Mouse (Mus musculus) heart, postnatal 0 days (tissue): Measurements from ENCODE around the gene Clasp2. TPM values are rescaled to one million over a fixed set of nuclear protein-coding genes. Genes with fewer than 3 reads are reported as not detected.

ENCODE experiments used
- ATAC-seq: fragments of 200-750 bp; cut with Nextera tagmentation; 2 replicates; pipeline ENCODE4 v1.8.0; 2017; ENCODE audit warnings: low read depth, moderate number of reproducible peaks, moderate library complexity; ENCODE audit not compliant: insufficient read depth
- DNase-seq: peaks from one replicate; pipeline ENCODE4 v3.0.0-alpha.2; 2016; ENCODE audit warnings: low spot score
- H3K27ac ChIP-seq: fragments of 300-500 bp; sonication (generic); 2 replicates; pipeline ENCODE4 v1.5.1; 2014; ENCODE audit warnings: low read depth, mild to moderate bottlenecking
- H3K27me3 ChIP-seq: fragments of 300-500 bp; sonication (generic); 2 replicates; pipeline ENCODE4 v1.6.1; 2014; ENCODE audit warnings: low read length, mixed read lengths; ENCODE audit not compliant: control insufficient read depth, insufficient read depth
- H3K36me3 ChIP-seq: fragments of 300-500 bp; sonication (generic); replicated peaks from 2 replicates; pipeline ENCODE4 v1.6.1; 2014; ENCODE audit warnings: low read length, mixed read lengths; ENCODE audit not compliant: control insufficient read depth, insufficient read depth
- H3K4me1 ChIP-seq: fragments of 300-500 bp; sonication (generic); 2 replicates; pipeline ENCODE4 v1.6.1; 2014; ENCODE audit warnings: antibody characterized with exemption; ENCODE audit not compliant: control insufficient read depth, insufficient read depth
- H3K4me2 ChIP-seq: fragments of 300-500 bp; sonication (generic); 2 replicates; pipeline ENCODE4 v1.6.1; 2014; ENCODE audit warnings: low read depth, mild to moderate bottlenecking, low read length, moderate library complexity
- H3K4me3 ChIP-seq: fragments of 300-500 bp; sonication (generic); 2 replicates; pipeline ENCODE4 v1.5.1; 2014; ENCODE audit warnings: low read depth, low read length
- H3K9ac ChIP-seq: fragments of 300-500 bp; sonication (generic); replicated peaks from 2 replicates; pipeline ENCODE4 v1.6.1; 2014; ENCODE audit warnings: low read depth, low read length, mixed read lengths
- H3K9me3 ChIP-seq: fragments of 300-500 bp; sonication (generic); replicated peaks from 2 replicates; pipeline ENCODE4 v1.6.1; 2016; ENCODE audit warnings: low read length; ENCODE audit not compliant: control insufficient read depth
- CTCF ChIP-seq: IDR thresholded peaks from 2 replicates; pipeline ENCODE4 v1.5.1; 2016; ENCODE audit warnings: antibody characterized with exemption, control low read depth, low read depth
- EP300 ChIP-seq: IDR thresholded peaks from 2 replicates; pipeline ENCODE4 v1.6.1; 2016; ENCODE audit warnings: antibody characterized with exemption, low read depth
- whole genome bisulfite sequencing: fragments of 180-500 bp; shearing (Covaris S2); extraction: QIAGEN DNeasy Blood & Tissue Kit; methylation state at CpG from one replicate; pipeline ENCODE4 v1.1.7; 2014; 5-methylcytosine and 5-hydroxymethylcytosine counted together
- polyA plus RNA-seq: library from polyadenylated mRNA; unstranded; fragments of >200 nt; fragmentation: Nextera tagmentation; extraction: Ambion mirVana; gene quantifications from 2 replicates; pipeline ENCODE4 v1.2.1, GENCODE M21; 2015
- total RNA-seq: library from RNA; depleted of rRNA; stranded (reverse); fragments of >200 nt; gene quantifications from 2 replicates; pipeline ENCODE4 v1.2.3, GENCODE M21; 2014; ENCODE audit warnings: low replicate concordance

Gene Clasp2
- total and polyA plus RNA-seq, 2 experiments from 2014 or later, result 15.8 to 39.7 TPM

- H3K4me3 ChIP-seq, result peak overlapping the region; percentile 99
- ATAC-seq (no peak), DNase-seq (no peak)
- TF ChIP-seq EP300, result no peak
- TF ChIP-seq CTCF, result no peak
- peak overlapping the region; percentile 87 for H3K27ac ChIP-seq
- H3K9ac ChIP-seq, result peak overlapping the region; percentile 97
- H3K27me3 ChIP-seq, result no peaks in the 10 kb centered on the region
- peak overlapping the region; percentile 99 for H3K4me2 ChIP-seq
- H3K4me1 ChIP-seq, result peaks cover 12% of the 10 kb centered on the region; the same call in 1 of the 2 replicates
- no peaks in the 10 kb centered on the region for H3K9me3 ChIP-seq
- H3K36me3 ChIP-seq, result no peaks in the 10 kb centered on the region
- WGBS, result 12% methylated on average over 11 of the region's 11 CpGs
Measured at GRCm38 (mm10) chr9:113932501-113932900, 191.2 kb downstream of the Clasp2 start.

- Histone ChIP-seq H3K9ac (no peak overlapping the region; the same call in 1 of the 2 replicates), H3K4me3 (no peak overlapping the region), H3K27ac (no peak overlapping the region), H3K4me1 (peaks cover 12% of the 10 kb centered on the region; the same call in 1 of the 2 replicates), H3K9me3 (no peaks in the 10 kb centered on the region), H3K4me2 (0 out of 2 replicates have a peak overlapping the region, but pooled peaks have one; percentile 2), H3K27me3 (no peaks in the 10 kb centered on the region), H3K36me3 (no peaks in the 10 kb centered on the region)
- ATAC-seq (no peak), DNase-seq (no peak)
- TF ChIP-seq CTCF (no peak), EP300 (no peak)
- WGBS, result 47% methylated on average over 5 of the region's 5 CpGs
Measured at GRCm38 (mm10) chr9:113935638-113936037, 194.4 kb downstream of the Clasp2 start.

DNA sequence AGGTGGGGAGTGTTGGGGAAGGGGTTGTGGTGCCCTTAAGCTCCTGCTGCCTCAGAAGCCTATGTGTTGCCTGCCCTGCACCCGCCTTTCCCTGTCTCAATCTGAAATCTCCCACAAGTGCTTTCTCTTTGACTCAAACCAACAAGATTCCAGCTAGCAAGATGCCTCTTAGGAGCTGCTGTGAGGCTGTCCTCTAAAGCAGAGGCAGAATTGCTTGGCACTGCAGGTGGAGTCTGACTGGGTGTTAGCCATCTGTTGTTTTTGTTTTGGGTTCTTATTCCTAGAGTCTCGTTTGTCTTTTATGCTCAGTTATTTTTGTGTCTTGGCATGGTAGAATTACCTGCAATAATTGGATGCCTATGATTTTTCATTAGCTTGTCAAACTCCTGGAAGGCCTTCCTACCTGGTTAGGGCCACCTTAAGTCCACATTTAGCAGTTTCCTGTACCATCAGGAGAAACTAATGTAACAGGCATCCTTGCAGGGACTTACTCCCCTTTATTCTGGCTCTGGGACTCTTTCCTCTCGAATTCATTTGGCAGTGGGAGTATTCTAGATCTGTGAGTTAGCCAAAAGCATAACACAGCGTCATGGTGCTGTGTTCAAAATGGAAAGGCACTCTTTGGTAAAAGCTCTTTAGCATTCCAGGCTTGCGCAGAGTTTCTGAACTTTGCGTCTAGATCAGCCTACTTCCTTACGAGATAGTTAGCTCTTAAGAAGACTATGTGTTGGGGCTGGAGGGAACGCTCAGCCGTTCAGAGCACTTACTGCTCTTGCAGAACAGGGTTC, 198.0 kb downstream of the Clasp2 start:
- Histone ChIP-seq H3K4me1 (peaks cover 4% of the 10 kb centered on the region), H3K27me3 (no peaks in the 10 kb centered on the region), H3K9ac (no peak overlapping the region), H3K36me3 (no peaks in the 10 kb centered on the region), H3K27ac (no peak overlapping the region), H3K4me2 (no peak overlapping the region), H3K9me3 (no peaks in the 10 kb centered on the region), H3K4me3 (no peak overlapping the region)
- TF ChIP-seq CTCF, result no peak
- no peak for TF ChIP-seq EP300
- DNase-seq, result no peak
- WGBS, result 73% methylated on average over 9 of the region's 9 CpGs
- no peak for ATAC-seq

GRCm38 (mm10) chr9:113941103-113941805, 200.0 kb downstream of the Clasp2 start:
- DNase-seq (no peak), ATAC-seq (no peak)
- H3K4me1 ChIP-seq, result peaks cover 4% of the 10 kb centered on the region
- H3K4me2 ChIP-seq, result no peak overlapping the region
- no peak for TF ChIP-seq CTCF
- TF ChIP-seq EP300, result no peak
- no peak overlapping the region for H3K4me3 ChIP-seq
- H3K27me3 ChIP-seq, result no peaks in the 10 kb centered on the region
- peaks cover 14% of the 10 kb centered on the region for H3K36me3 ChIP-seq
- no peak overlapping the region for H3K27ac ChIP-seq
- H3K9ac ChIP-seq, result no peak overlapping the region
- no peaks in the 10 kb centered on the region for H3K9me3 ChIP-seq
- 93% methylated on average over 3 of the region's 3 CpGs for WGBS

- H3K9me3 ChIP-seq, result no peaks in the 10 kb centered on the region
- no peaks in the 10 kb centered on the region for H3K27me3 ChIP-seq
- no peak overlapping the region for H3K27ac ChIP-seq
- peaks cover 4% of the 10 kb centered on the region; the same call in 1 of the 2 replicates for H3K4me1 ChIP-seq
- no peak overlapping the region for H3K4me3 ChIP-seq
- no peak for TF ChIP-seq EP300
- no peak for TF ChIP-seq CTCF
- WGBS, result 89% methylated on average over 1 of the region's 1 CpGs
- DNase-seq (no peak), ATAC-seq (no peak)
- peaks cover 29% of the 10 kb centered on the region for H3K36me3 ChIP-seq
- no peak overlapping the region for H3K4me2 ChIP-seq
- H3K9ac ChIP-seq, result no peak overlapping the region
Measured at GRCm38 (mm10) chr9:113943372-113943771, 202.1 kb downstream of the Clasp2 start.
